Mouse (Mus musculus) embryo, embryonic 11.5 days (tissue): ENCODE measurements around the gene Marcksl1.

Experiments used
- DNase-seq: peaks from one replicate; pipeline ENCODE4 v3.0.0-alpha.2; 2012; ENCODE audit warnings: low read depth, low spot score

Gene Marcksl1

DNA sequence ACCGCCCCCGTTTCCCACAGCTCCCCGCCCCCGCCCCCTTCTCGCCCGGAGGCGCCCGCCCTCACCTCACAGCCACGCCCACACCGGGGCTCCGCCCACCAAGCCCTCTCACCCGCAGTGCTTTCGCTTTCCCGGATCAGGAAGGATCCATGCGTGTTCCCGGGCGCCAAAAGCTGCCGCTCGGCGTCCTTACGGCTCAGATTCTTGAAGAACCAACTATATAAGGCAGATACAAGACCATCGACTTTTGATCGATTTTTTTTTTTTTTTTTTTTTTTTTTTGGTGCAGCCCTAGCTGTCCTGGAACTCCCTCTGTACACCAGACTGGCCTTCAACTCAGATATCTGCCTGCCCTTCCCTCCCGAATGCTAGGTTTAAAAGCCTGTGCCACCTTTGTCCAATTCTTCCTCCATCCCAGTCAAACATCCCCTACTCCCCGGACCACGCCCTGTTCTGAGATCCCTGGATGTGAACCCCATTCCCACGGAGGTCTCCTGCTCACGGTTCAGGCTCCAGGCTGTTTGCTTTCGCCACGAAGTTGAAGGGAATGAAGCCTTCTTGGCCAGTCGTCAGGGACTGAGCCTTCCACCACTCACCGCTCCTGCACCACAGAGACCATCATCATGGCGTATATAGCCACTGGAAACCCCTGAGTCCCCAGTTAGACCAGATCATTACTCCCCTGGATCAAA is 43.3 kb downstream of the Marcksl1 start:
- DNase-seq = peak; percentile 89

DNA sequence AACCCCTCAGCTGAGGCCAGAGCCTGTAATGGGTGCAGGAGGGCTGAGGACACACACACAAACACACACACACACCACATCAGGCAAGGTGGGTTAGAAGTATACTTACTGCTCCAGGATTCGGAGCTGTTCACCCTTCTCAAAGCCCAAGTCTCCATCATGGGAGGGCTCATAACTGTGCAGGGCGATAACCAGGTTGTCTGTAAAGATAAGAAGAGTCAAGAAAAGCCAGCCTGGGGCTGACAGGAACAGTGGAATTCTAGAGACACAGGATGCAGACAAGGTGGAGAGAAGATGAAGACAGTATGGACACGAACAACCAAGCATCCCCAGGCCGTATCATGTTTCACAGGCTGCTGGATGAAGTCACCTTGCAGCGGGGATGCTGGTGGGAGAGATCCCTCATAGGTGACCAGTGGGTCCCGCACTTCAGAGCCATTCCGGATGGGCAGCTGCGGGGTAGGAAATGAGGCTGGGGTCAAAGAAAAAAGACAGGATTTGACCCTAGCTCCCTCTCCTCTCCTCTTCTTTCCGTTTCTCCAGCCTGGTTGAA is 44.0 kb downstream of the Marcksl1 start:
- no peak for DNase-seq

DNA sequence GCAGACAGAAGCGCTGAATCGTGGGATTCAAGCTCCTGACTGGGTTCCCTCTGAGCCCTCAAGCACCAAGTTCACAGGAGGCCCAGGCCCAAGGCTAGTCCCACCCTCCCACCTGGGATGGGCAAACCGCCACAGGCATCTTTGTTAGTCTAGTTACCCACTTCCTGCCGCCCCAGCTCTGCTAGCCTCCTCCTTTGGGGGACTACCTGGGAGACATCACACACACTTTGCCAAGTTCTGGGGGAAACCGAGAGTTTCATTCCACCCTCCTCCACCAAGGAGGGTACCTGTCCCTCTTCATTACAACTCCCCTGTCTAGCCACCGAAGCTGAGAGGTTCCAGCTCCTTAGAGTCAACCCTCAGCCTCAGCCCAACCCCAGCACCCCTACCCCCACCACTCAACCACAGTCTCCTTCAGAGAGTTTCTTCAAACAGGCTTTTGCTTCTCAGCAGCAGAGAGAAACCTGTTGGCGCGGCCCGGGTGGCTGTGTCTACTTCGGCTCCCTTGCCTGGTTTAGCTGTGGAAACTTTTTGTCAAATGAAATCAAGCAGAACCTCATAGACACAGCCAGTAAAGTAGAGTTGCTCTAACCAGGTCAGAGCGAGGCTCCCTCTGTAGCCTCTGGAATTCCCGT is 45.1 kb downstream of the Marcksl1 start:
- DNase-seq = no peak

DNA sequence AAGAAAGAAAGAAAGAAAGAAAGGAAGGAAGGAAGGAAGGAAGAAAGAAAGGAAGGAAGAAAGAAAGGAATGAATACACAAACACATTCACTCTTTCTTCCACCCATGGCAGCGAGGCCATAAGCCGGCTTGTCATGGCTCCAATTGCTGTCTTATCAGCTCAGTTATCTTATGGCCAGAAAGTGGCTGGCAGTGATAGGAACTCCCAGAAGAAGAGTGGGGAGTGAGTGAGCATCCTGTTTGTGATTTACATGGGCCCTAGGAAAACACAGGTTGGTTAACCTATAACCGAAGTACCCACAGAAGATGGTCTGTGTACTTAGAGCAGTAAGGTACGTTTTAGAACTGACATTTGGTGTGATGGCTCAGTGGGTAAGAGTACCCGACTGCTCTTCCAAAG is 47.8 kb downstream of the Marcksl1 start:
- no peak for DNase-seq

DNA sequence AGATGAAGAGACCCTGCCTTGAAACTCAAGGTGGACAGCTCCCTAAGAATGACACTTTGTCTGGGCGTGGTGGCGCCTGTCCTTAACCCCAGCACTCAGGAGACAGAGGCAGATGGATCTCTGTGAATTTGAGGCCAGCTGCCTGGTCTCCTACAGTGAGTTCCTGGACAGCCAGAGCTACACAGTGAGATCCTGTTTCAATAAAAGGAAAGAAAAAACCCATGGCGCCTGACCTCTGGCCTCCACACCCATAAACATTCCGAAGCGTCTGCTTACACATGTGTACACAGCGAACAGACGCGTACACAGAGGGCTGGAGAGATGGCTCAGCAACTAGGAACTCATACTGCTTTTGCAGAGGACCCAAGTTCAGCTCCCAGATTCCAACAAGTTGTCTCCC is 50.3 kb downstream of the Marcksl1 start:
- DNase-seq = peak; percentile 59

DNA sequence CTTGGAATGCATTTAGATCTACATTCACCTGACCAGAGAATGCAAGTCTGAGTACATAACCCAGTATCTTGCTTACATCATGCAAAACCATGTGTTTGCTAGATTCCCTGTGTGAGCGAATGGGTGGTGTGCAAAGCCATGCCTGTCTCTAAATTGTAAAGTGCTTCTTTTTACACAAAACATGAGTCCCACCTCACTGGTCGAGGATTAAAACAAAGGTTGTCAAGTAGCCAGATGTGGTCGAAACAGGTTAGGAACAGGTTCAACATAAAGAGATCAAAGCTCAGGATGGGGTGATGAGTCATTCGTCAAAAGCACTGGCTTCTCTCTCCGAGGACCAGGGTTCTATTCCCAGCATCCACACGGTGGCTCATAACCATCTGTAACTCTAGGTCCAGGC is 51.8 kb downstream of the Marcksl1 start:
- DNase-seq = no peak
